Mouse (Mus musculus) forebrain, postnatal 0 days (tissue): ENCODE measurements at regions not wholly inside any gene's neighbourhood (a gene's known extent, or its start where the extent isn't known, plus 50 kb on each side); places are given as distances from the start of the nearest gene placed in this dataset.

Experiments used
- ATAC-seq: fragments of 200-750 bp; cut with Nextera tagmentation; 2 replicates; pipeline ENCODE4 v1.8.0; 2017; ENCODE audit warnings: mild to moderate bottlenecking, moderate library complexity
- DNase-seq: peaks from one replicate; pipeline ENCODE4 v3.0.0-alpha.2; 2015
- H3K27ac ChIP-seq: fragments of 300-500 bp; sonication (generic); 2 replicates; pipeline ENCODE4 v1.5.1; 2014; ENCODE audit warnings: low read depth, mild to moderate bottlenecking, antibody characterized with exemption, low read length, moderate library complexity, mixed read lengths
- H3K27me3 ChIP-seq: fragments of 300-500 bp; sonication (generic); 2 replicates; pipeline ENCODE4 v1.6.1; 2014; ENCODE audit warnings: mild to moderate bottlenecking, low read length, mixed read lengths; ENCODE audit not compliant: insufficient read depth
- H3K36me3 ChIP-seq: fragments of 300-500 bp; sonication (generic); 2 replicates; pipeline ENCODE4 v1.6.1; 2014; ENCODE audit warnings: mild to moderate bottlenecking, moderate library complexity; ENCODE audit not compliant: insufficient read depth
- H3K4me1 ChIP-seq: fragments of 300-500 bp; sonication (generic); 2 replicates; pipeline ENCODE4 v1.6.1; 2014; ENCODE audit warnings: antibody characterized with exemption; ENCODE audit not compliant: insufficient read depth
- H3K4me2 ChIP-seq: fragments of 300-500 bp; sonication (generic); 2 replicates; pipeline ENCODE4 v1.6.1; 2014; ENCODE audit warnings: low read depth, mild to moderate bottlenecking, moderate library complexity
- H3K4me3 ChIP-seq: fragments of 300-500 bp; sonication (generic); 2 replicates; pipeline ENCODE4 v1.5.1; 2014; ENCODE audit warnings: low read depth, low read length, mixed read lengths
- H3K9ac ChIP-seq: fragments of 300-500 bp; sonication (generic); 2 replicates; pipeline ENCODE4 v1.6.1; 2014; ENCODE audit warnings: mild to moderate bottlenecking
- H3K9me3 ChIP-seq: fragments of 300-500 bp; sonication (generic); 2 replicates; pipeline ENCODE4 v1.6.1; 2016; ENCODE audit warnings: low read length
- CTCF ChIP-seq: sonication (generic); IDR thresholded peaks from 2 replicates; pipeline ENCODE4 v1.5.1; 2016; ENCODE audit warnings: antibody characterized with exemption, control low read depth, low read depth
- WGBS: fragments of 180-500 bp; shearing (Covaris S2); extraction: QIAGEN DNeasy Blood & Tissue Kit; methylation state at CpG from one replicate; pipeline ENCODE4 v1.1.7; 2014; 5-methylcytosine and 5-hydroxymethylcytosine counted together

DNA sequence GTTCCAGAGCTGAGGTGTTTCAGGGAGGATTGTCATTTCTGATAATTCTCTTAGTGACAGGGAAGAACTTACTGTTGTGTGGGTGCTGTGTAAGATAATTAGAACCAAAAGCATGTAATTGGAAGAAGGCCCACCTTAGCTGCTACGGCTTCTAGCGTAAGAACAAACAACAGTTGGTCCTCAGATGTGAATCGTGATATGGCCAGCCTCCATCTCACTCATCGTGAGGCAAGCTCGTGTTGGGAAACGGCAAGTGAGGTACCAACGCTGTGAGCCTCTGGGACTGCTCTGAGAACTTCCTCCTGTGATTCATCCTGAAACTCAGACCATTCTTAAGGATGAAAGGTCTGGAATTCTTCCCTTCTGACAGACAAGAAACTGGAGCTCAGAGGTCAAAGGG lies 150.0 kb upstream of the Thumpd2 start:
- H3K36me3 ChIP-seq = no peaks in the 10 kb centered on the region
- DNase-seq (no peak), ATAC-seq (no peak)
- WGBS = 79% methylated on average over 7 of the region's 7 CpGs
- H3K9ac ChIP-seq = no peak overlapping the region
- H3K27ac ChIP-seq = no peak overlapping the region
- H3K4me1 ChIP-seq = no peaks in the 10 kb centered on the region
- no peaks in the 10 kb centered on the region for H3K27me3 ChIP-seq
- no peak overlapping the region for H3K4me2 ChIP-seq
- TF ChIP-seq CTCF = no peak
- no peak overlapping the region for H3K4me3 ChIP-seq
- no peaks in the 10 kb centered on the region for H3K9me3 ChIP-seq

DNA sequence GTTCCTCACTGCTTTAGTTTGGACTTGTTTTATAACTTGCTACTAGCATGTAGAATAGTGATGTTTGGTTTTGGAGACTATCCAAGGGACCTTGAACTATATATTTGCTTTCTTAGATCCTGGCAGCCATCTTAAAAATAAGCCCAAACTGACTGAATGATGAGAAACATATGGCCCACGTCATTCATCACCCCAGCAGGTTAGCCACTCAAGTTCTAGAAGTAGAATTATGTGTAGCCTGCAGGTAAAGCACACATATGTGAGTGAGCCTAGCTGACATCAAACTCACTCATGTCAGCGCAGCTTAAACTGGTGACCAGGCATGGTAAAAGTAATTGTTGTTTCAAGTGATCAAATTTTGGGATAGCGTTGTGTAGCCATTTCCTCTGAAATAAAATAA lies 147.2 kb upstream of the Thumpd2 start:
- H3K9ac ChIP-seq = no peak overlapping the region
- no peak for ATAC-seq
- no peak for TF ChIP-seq CTCF
- no peak overlapping the region for H3K27ac ChIP-seq
- H3K4me2 ChIP-seq = no peak overlapping the region
- H3K27me3 ChIP-seq = no peaks in the 10 kb centered on the region
- 91% methylated on average over 3 of the region's 3 CpGs for WGBS
- no peak overlapping the region for H3K4me3 ChIP-seq
- H3K9me3 ChIP-seq = no peaks in the 10 kb centered on the region
- no peak for DNase-seq
- no peaks in the 10 kb centered on the region for H3K36me3 ChIP-seq
- no peaks in the 10 kb centered on the region for H3K4me1 ChIP-seq

DNA sequence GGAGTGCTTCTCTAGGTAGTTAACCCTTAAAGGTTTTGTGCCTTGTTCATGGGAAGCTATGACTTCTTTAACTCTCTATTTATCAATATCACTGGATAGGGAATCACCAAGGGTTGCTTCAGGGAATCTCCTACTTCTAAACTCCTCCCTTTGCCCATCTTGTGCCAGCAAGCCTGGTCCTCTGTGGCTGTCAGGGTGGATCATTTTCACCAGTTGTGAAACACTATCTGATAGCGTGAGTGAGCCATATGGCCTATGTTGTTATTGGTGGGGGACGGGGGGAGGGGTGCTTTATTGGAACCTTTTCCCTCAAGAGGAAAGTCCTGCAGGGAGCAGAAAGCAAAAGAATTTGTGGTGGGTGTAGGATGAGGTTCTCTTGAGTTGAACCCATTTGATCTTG lies 145.5 kb upstream of the Thumpd2 start:
- H3K27ac ChIP-seq = no peak overlapping the region
- no peak overlapping the region for H3K9ac ChIP-seq
- DNase-seq (no peak), ATAC-seq (no peak)
- no peak overlapping the region for H3K4me2 ChIP-seq
- H3K9me3 ChIP-seq = no peaks in the 10 kb centered on the region
- H3K4me3 ChIP-seq = no peak overlapping the region
- no peak for TF ChIP-seq CTCF
- H3K4me1 ChIP-seq = no peaks in the 10 kb centered on the region
- WGBS = 83% methylated on average over 2 of the region's 2 CpGs
- no peaks in the 10 kb centered on the region for H3K36me3 ChIP-seq
- H3K27me3 ChIP-seq = no peaks in the 10 kb centered on the region

DNA sequence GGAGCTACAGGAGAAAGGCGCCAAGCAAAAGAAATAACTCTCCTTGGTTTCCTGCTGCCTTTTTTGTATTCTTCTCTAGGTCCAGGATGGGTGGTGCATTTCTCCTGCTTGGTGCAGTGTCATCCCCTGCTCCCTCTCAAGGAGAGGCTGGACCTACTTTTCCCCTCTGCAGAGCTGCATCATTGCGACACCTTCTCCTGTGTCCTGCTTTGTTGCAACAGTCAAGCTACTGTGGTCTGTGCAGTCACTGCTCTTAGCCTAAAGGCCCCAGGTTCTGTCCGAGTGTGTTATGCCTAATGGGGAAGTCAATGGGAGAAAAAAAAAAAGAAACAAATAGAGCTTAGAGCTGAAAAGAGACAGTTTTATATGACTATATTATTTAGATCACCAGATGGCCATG lies 144.4 kb upstream of the Thumpd2 start:
- TF ChIP-seq CTCF = no peak
- no peak overlapping the region for H3K9ac ChIP-seq
- 87% methylated on average over 3 of the region's 3 CpGs for WGBS
- H3K36me3 ChIP-seq = no peaks in the 10 kb centered on the region
- no peaks in the 10 kb centered on the region for H3K9me3 ChIP-seq
- DNase-seq = no peak
- H3K27me3 ChIP-seq = no peaks in the 10 kb centered on the region
- no peak overlapping the region for H3K4me2 ChIP-seq
- ATAC-seq = no peak
- H3K27ac ChIP-seq = no peak overlapping the region
- no peaks in the 10 kb centered on the region for H3K4me1 ChIP-seq
- no peak overlapping the region for H3K4me3 ChIP-seq

DNA sequence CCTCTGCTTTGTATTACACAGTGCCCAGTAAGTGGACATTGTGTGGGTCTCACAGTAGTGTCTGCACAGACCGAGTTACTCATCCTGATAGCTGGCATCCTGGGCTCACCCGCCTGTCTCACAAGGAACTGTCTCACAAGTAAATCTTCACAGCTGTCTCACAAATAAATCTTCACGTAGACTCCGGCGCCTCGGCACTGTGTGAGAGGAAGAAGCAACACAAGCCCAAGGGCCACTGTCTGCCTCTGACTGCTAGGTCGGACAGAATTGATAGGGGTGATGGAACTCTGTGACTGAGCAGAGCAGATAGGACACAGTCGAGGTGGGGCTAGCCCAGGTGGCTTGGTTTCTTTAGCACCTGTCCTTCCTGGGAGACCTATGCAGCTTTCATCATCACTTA lies 136.2 kb upstream of the Thumpd2 start:
- H3K27ac ChIP-seq = no peak overlapping the region
- DNase-seq = no peak
- H3K4me1 ChIP-seq = no peaks in the 10 kb centered on the region
- peak; percentile 12; the same call in 1 of the 2 replicates for ATAC-seq
- WGBS = 77% methylated on average over 8 of the region's 8 CpGs
- H3K4me3 ChIP-seq = no peak overlapping the region
- no peak overlapping the region for H3K9ac ChIP-seq
- H3K4me2 ChIP-seq = no peak overlapping the region
- H3K27me3 ChIP-seq = no peaks in the 10 kb centered on the region
- H3K9me3 ChIP-seq = no peaks in the 10 kb centered on the region
- no peak for TF ChIP-seq CTCF
- H3K36me3 ChIP-seq = no peaks in the 10 kb centered on the region

DNA sequence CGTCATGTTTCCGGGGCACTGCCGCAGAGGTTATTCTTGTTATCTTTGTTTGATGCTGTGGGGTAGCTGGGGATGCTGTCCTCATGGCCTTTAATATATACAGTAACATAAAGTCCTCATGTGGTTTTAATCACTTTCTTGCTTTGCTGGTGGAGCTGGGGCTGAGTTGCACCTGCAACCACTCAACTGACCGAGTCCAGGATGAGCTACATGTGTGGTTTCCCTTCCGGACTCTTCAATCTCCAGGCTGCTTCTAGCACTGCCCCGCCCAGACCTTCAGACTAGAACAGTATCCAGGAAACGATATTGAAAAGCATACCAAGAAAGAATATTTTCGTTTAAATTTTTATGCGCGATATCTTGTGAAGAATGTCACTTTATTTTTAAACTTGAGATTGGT lies 129.1 kb upstream of the Thumpd2 start:
- no peak overlapping the region for H3K4me2 ChIP-seq
- no peaks in the 10 kb centered on the region for H3K27me3 ChIP-seq
- no peaks in the 10 kb centered on the region for H3K4me1 ChIP-seq
- 80% methylated on average over 10 of the region's 10 CpGs for whole genome bisulfite sequencing
- no peak for TF ChIP-seq CTCF
- H3K9me3 ChIP-seq = no peaks in the 10 kb centered on the region
- no peak overlapping the region for H3K4me3 ChIP-seq
- no peak for DNase-seq
- no peak overlapping the region for H3K9ac ChIP-seq
- H3K36me3 ChIP-seq = no peaks in the 10 kb centered on the region
- H3K27ac ChIP-seq = peak overlapping the region; percentile 29; the same call in 1 of the 2 replicates
- no peak for ATAC-seq

DNA sequence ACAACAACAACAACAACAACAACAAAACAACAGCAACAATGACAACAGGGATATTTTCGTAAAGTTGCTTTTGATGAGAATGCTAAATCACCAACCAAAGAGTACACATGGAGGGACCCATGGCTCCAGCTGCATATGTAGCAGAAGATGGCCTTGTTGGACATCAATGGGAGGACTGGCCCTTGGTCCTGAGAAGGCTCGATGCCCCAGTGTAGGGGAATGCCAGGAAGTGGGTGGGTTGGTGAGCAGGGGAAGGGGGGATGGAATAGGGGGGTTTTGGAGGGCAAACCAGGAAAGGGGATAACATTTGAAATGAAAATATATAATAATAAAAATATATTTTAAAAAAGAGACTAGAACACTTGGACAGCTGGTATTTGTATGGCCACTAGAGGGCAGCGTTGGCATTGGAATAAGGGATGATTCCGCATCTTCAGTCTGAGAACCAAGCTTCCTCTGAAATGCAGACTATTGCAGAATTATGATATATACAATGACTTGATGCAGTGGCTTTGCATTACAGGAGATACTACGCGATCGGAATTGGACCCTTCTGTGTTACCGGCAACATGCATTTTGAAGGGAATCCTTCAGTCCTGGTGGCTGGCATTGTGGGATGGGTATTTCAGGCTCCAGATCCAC lies 128.5 kb upstream of the Thumpd2 start:
- Histone ChIP-seq H3K4me2 (0 out of 2 replicates have a peak overlapping the region, but pooled peaks have one; percentile 19), H3K36me3 (no peaks in the 10 kb centered on the region), H3K9ac (no peak overlapping the region), H3K27me3 (no peaks in the 10 kb centered on the region), H3K4me1 (no peaks in the 10 kb centered on the region), H3K9me3 (no peaks in the 10 kb centered on the region), H3K4me3 (no peak overlapping the region), H3K27ac (peak overlapping the region; percentile 29; the same call in 1 of the 2 replicates)
- TF ChIP-seq CTCF = peak; percentile 77
- WGBS = 35% methylated on average over 8 of the region's 8 CpGs
- ATAC-seq (peak; percentile 74; the same call in 1 of the 2 replicates), DNase-seq (peak; percentile 90)

DNA sequence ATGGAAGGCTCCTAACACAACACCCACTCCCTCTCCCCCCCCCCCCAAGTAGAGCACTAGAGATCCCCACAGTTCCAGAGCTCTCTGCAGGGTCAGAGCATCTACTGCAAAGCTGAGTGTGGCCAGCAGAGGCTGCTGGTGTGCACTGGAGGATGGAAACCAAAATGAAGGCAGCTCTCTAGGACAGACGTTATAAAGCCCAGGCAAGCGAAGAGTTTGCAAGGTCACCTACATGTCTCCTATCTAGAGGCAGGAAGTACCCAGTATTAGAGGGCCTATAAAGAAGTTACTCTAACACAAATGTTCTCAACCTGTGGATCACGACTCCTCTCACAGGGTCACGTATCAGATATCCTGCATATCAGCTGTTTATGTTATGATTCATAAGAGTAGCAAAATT lies 125.1 kb upstream of the Thumpd2 start:
- H3K27me3 ChIP-seq = no peaks in the 10 kb centered on the region
- peak; percentile 81 for TF ChIP-seq CTCF
- no peaks in the 10 kb centered on the region for H3K4me1 ChIP-seq
- DNase-seq = peak; percentile 49
- H3K27ac ChIP-seq = no peak overlapping the region
- peak; percentile 43; the same call in 1 of the 2 replicates for ATAC-seq
- WGBS = 55% methylated on average over 4 of the region's 4 CpGs
- H3K9ac ChIP-seq = no peak overlapping the region
- H3K4me3 ChIP-seq = no peak overlapping the region
- H3K36me3 ChIP-seq = no peaks in the 10 kb centered on the region
- H3K9me3 ChIP-seq = no peaks in the 10 kb centered on the region
- H3K4me2 ChIP-seq = no peak overlapping the region
